In genomic region chr14:79425979-79426729, GRCm38 (mm10) we compare ENCODE assay signal across 7 mouse cellular contexts. TPM values are rescaled to one million over a fixed set of nuclear protein-coding genes. Genes with fewer than 3 reads are reported as not detected.
A peak's percentile ranks its signal among the peaks of the same experiment; 100 is the strongest.
DNase-seq lines count a peak whose midpoint lies in the region; ATAC-seq lines count a peak whose summit lies in the region.

Gene Kbtbd7, plus strand, starts transcription at chr14:79426511.

- peak within 1 kb of the TSS; percentile 40 for H3K4me2 ChIP-seq in embryonic facial prominence, embryonic 11.5 days (ENCODE audit: low read depth, low read length)
- H3K4me2 ChIP-seq in midbrain, embryonic 14.5 days (ENCODE audit: low read length), result peak within 1 kb of the TSS; percentile 52

- ATAC-seq in embryonic facial prominence, embryonic 11.5 days (replicated peaks; ENCODE audit: insufficient number of reproducible peaks, low FRiP score, low TSS enrichment, low read depth), result peak; percentile 98
- ATAC-seq in granulocyte monocyte progenitor cell, adult 5-6 weeks (replicated peaks; ENCODE audit: poor library complexity, severe bottlenecking), result peak; percentile 97
- ATAC-seq in midbrain, embryonic 14.5 days (ENCODE audit: low FRiP score, low TSS enrichment), result peak; percentile 97

- H3K4me3 ChIP-seq in embryonic facial prominence, embryonic 11.5 days (ENCODE audit: low read depth, low read length), result peak within 1 kb of the TSS; percentile 50
- peak within 1 kb of the TSS; percentile 59 for H3K4me3 ChIP-seq in limb, embryonic 10.5 days
- H3K4me3 ChIP-seq in midbrain, embryonic 14.5 days (replicated peaks; ENCODE audit: low read depth, low read length), result peak within 1 kb of the TSS; percentile 55

- peaks cover 5% of the 10 kb centered on the region for H3K36me3 ChIP-seq in embryonic facial prominence, embryonic 11.5 days (replicated peaks; ENCODE audit: control insufficient read depth, insufficient read depth, low read depth, low read length)
- peaks cover 18% of the 10 kb centered on the region for H3K36me3 ChIP-seq in limb, embryonic 10.5 days
- peaks cover 6% of the 10 kb centered on the region for H3K36me3 ChIP-seq in midbrain, embryonic 14.5 days (ENCODE audit: control insufficient read depth, insufficient read depth, low read length)

- no peaks in the 10 kb centered on the region for H3K27me3 ChIP-seq in embryonic facial prominence, embryonic 11.5 days (ENCODE audit: control insufficient read depth, insufficient read depth, low read length)
- H3K27me3 ChIP-seq in limb, embryonic 10.5 days (ENCODE audit: low read depth, poor library complexity, severe bottlenecking), result no peaks in the 10 kb centered on the region
- no peaks in the 10 kb centered on the region for H3K27me3 ChIP-seq in midbrain, embryonic 14.5 days (ENCODE audit: control insufficient read depth, insufficient read depth, low read length)

- H3K4me1 ChIP-seq in embryonic facial prominence, embryonic 11.5 days (ENCODE audit: control insufficient read depth, insufficient read depth, low read length), result no peaks in the 10 kb centered on the region
- no peaks in the 10 kb centered on the region for H3K4me1 ChIP-seq in limb, embryonic 10.5 days
- no peaks in the 10 kb centered on the region for H3K4me1 ChIP-seq in midbrain, embryonic 14.5 days (ENCODE audit: control insufficient read depth, insufficient read depth, low read length)

- H3K27ac ChIP-seq in embryonic facial prominence, embryonic 11.5 days (replicated peaks; ENCODE audit: low read depth, low read length), result 0 out of 2 replicates have a peak within 1 kb of the TSS, but pooled peaks have one; percentile 38
- peak within 1 kb of the TSS; percentile 87 for H3K27ac ChIP-seq in limb, embryonic 10.5 days
- H3K27ac ChIP-seq in midbrain, embryonic 14.5 days (replicated peaks; ENCODE audit: low read depth, low read length), result peak within 1 kb of the TSS; percentile 88

- DNase-seq in adrenal gland, postnatal 14 days, result peak; percentile 96
- peak; percentile 96 for DNase-seq in embryonic facial prominence, embryonic 11.5 days (ENCODE audit: low spot score)
- peak; percentile 94 for DNase-seq in kidney, adult 11 months
- DNase-seq in limb, embryonic 10.5 days (ENCODE audit: low spot score), result peak; percentile 93
- peak; percentile 97 for DNase-seq in midbrain, embryonic 14.5 days
- DNase-seq in spleen, adult 18-20 months, result peak; percentile 86 to 92

- H3K9me3 ChIP-seq in embryonic facial prominence, embryonic 11.5 days (replicated peaks; ENCODE audit: control insufficient read depth, low read length), result peaks cover 10% of the 10 kb centered on the region; the same call in 1 of the 2 replicates
- H3K9me3 ChIP-seq in limb, embryonic 10.5 days (replicated peaks), result peaks cover 5% of the 10 kb centered on the region; the same call in 1 of the 2 replicates
- no peaks in the 10 kb centered on the region for H3K9me3 ChIP-seq in midbrain, embryonic 14.5 days (ENCODE audit: control insufficient read depth, low read length)

- under 1% methylated on average over 44 of the region's 44 CpGs for WGBS in embryonic facial prominence, embryonic 11.5 days
- WGBS in limb, embryonic 10.5 days, result under 1% methylated on average over 44 of the region's 44 CpGs
- WGBS in midbrain, embryonic 14.5 days, result under 1% methylated on average over 43 of the region's 44 CpGs

- H3K9ac ChIP-seq in embryonic facial prominence, embryonic 11.5 days (replicated peaks; ENCODE audit: low read length), result peak within 1 kb of the TSS; percentile 75
- H3K9ac ChIP-seq in midbrain, embryonic 14.5 days (replicated peaks; ENCODE audit: low read length), result peak within 1 kb of the TSS; percentile 59

RNA-seq across cellular contexts. Expression of gene Kbtbd7, which starts in this region (rescaled TPM):
- 8.7 and 10.0 TPM in 2 replicates for total RNA-seq in adrenal gland, postnatal 14 days (2021)
- 22.0 and 22.8 TPM in 2 replicates for polyA plus RNA-seq in embryonic facial prominence, embryonic 11.5 days (2014; fragmentation: Nextera tagmentation; extraction: Ambion mirVana)
- total RNA-seq in granulocyte monocyte progenitor cell, adult 5-6 weeks (2014; fragmentation: Nextera tagmentation), result 6.0 and 10.0 TPM in 2 replicates
- 13.9 and 15.7 TPM in 2 replicates for total RNA-seq in granulocyte monocyte progenitor cell, adult 5-6 weeks (2017)
- polyA plus RNA-seq in limb, embryonic 10.5 days (2016; fragmentation: Nextera tagmentation; extraction: Ambion mirVana), result 11.4 and 13.0 TPM in 2 replicates
- 21.8 and 29.8 TPM in 2 replicates for polyA plus RNA-seq in midbrain, embryonic 14.5 days (2014; fragmentation: Nextera tagmentation; extraction: Ambion mirVana)

Comparison
In these comparisons a context has a peak if more than half of its experiments do, and no peak if none do; other contexts are left out.
1. Peak in every context shown above with its lines: DNase-seq, ATAC-seq, H3K4me3 ChIP-seq and H3K27ac ChIP-seq.
2. H3K27ac ChIP-seq: peak in every context shown above with its lines; median percentile 88 in midbrain, embryonic 14.5 days; 87 in limb, embryonic 10.5 days; 38 in embryonic facial prominence, embryonic 11.5 days.